Mouse (Mus musculus) bone marrow, adult 2 months (tissue): ENCODE data around the gene Vps13d.

Experiments used
- CTCF ChIP-seq: fragments of 200-500 bp; IDR thresholded peaks from 2 replicates; pipeline ENCODE4 v1.5.1; 2011; ENCODE audit warnings: low read length, control low read depth; ENCODE audit not compliant: control insufficient read depth, insufficient read depth
- POLR2A ChIP-seq: fragments of 200-500 bp; IDR thresholded peaks from 2 replicates; pipeline ENCODE4 v1.6.1; 2011; ENCODE audit warnings: low read depth, mild to moderate bottlenecking, control low read depth, low read length, borderline replicate concordance; ENCODE audit not compliant: control insufficient read depth

- TF ChIP-seq POLR2A (no peak), CTCF (no peak)
Measured at GRCm38 (mm10) chr4:145054369-145054768, 140.4 kb downstream of the Vps13d start.
